Mouse (Mus musculus) E14TG2a.4 (cell line): Measurements from ENCODE around the gene Ebp.

ENCODE experiments used
- H3K27me3 ChIP-seq: 2 replicates; pipeline ENCODE4 v1.6.1; 2014; ENCODE audit warnings: low read length, control low read depth; ENCODE audit not compliant: insufficient read depth
- H3K36me3 ChIP-seq: 2 replicates; pipeline ENCODE4 v1.6.1; 2014; ENCODE audit warnings: low read length, control low read depth; ENCODE audit not compliant: insufficient read depth
- H3K4me1 ChIP-seq: replicated peaks from 2 replicates; pipeline ENCODE4 v1.6.1; 2014; ENCODE audit warnings: low read depth, low read length, control low read depth
- H3K4me3 ChIP-seq: replicated peaks from 2 replicates; pipeline ENCODE4 v1.5.1; 2014; ENCODE audit warnings: mild to moderate bottlenecking, low read length
- H3K9me3 ChIP-seq: 2 replicates; pipeline ENCODE4 v1.6.1; 2014; ENCODE audit warnings: low read length, control low read depth
- CTCF ChIP-seq: conservative IDR thresholded peaks from 2 replicates; pipeline ENCODE4 v1.5.1; 2014; ENCODE audit warnings: low read length
- NANOG ChIP-seq: IDR thresholded peaks from 2 replicates; pipeline ENCODE4 v1.6.1; 2014; ENCODE audit warnings: borderline replicate concordance, low read length, mixed read lengths
- POU5F1 ChIP-seq: IDR thresholded peaks from 2 replicates; pipeline ENCODE4 v1.6.1; 2014; ENCODE audit warnings: low read length, borderline replicate concordance

The Ebp gene

DNA sequence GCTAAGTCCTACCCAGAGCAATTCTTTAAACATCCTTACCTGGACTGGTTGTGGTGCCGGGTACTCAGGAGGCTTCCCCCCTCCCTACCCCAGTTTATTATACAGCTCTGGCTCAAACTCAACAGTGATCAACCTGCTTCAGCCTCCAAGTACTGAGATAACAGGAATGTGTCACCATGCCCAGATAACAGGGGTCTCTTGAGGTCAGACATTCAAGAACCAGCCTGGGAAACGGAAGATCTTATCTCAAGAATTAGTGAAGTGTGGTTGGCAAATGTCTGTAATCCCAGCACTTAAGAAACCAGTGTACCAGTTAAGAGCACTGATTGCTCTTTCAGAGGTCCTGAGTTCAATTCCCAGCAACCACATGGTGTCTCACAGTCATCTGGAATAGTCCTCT is 24.8 kb upstream of the Ebp start:
- Histone ChIP-seq H3K27me3 (0 out of 2 replicates have a peak, but pooled peaks cover 9% of the 10 kb centered on the region), H3K4me3 (no peak overlapping the region), H3K9me3 (no peaks in the 10 kb centered on the region), H3K36me3 (no peaks in the 10 kb centered on the region), H3K4me1 (peaks cover 44% of the 10 kb centered on the region)
- TF ChIP-seq POU5F1 (no peak), NANOG (no peak), CTCF (no peak)

DNA sequence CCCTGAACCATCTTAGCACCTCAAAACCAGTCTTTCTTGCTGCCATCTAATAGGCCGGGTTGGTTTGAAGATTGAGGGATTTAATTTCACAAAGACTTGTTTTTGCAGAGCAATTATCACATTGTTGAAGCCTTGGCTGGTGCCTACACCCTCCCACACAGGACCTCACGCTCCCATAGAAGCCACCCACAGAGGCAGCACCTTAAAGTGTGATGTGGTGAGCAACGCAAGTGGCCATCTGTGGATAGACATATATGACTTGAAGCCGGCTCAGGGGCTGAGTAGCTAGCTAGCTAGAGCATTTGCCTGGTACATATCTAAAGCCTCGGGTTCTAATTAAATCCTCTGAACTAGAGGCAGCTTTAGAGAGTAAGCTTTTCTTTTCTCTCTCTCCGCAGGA is 24.1 kb upstream of the Ebp start:
- no peak for TF ChIP-seq POU5F1
- H3K4me1 ChIP-seq: peaks cover 37% of the 10 kb centered on the region
- H3K36me3 ChIP-seq: no peaks in the 10 kb centered on the region
- H3K27me3 ChIP-seq: 0 out of 2 replicates have a peak, but pooled peaks cover 9% of the 10 kb centered on the region
- no peak overlapping the region for H3K4me3 ChIP-seq
- no peaks in the 10 kb centered on the region for H3K9me3 ChIP-seq

DNA sequence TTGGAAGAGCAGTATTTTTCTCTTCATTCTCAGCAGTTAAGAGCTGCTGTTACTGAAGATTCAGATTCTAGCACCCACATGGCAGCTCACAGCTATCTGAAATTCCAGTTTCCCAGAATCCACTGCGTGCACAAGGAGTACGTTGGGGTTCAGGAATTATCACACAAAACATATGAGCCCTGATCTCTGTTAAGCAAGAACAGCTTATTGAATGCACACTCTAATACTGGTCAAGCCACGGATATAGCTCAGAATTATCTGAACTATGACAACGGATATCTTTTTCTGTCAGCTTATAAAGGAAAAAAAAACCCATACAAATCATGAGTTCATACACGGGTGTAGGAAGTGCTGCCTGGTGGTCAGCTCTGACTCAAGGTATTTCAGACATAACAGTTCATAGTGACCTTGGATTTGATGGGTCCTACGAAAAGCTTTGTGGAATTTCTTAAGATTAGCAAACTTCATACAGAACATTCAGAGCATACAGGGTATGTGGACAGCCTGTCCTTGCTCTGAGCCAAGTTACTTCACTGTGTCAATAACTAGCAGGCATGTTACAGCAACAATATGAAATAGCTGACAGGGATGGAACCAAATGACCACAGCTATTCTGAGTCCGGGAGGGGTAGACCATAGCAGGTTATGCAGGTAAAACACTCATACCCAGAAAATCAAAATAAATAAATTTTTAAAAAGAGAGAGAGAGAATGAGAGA is 18.3 kb upstream of the Ebp start:
- H3K27me3 ChIP-seq: no peaks in the 10 kb centered on the region
- no peak overlapping the region for H3K4me3 ChIP-seq
- H3K36me3 ChIP-seq: no peaks in the 10 kb centered on the region
- peaks cover 35% of the 10 kb centered on the region for H3K4me1 ChIP-seq
- no peak for TF ChIP-seq NANOG
- TF ChIP-seq POU5F1: no peak
- no peaks in the 10 kb centered on the region for H3K9me3 ChIP-seq

DNA sequence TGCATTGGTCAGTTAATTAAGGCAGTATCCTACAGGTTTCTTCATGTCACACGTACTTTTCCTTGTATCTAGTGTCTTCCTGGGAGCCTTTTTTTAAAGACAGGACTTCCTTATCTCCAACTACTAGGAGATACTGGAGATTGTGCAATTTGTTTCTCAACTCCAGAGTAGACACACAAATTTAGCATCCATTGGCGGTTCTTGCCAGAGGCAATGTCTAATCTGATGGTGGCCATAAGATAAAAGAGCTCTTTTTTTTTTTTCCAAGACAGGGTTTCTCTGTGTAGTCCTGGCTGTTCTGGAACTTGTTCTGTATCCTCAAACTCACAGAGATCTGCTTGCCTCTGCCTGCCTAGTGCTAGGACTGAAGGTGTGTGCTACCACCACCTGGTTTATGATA is 16.4 kb upstream of the Ebp start:
- Histone ChIP-seq H3K27me3 (no peaks in the 10 kb centered on the region), H3K9me3 (no peaks in the 10 kb centered on the region), H3K4me1 (peaks cover 45% of the 10 kb centered on the region), H3K4me3 (no peak overlapping the region), H3K36me3 (peaks cover 7% of the 10 kb centered on the region)
- TF ChIP-seq CTCF (no peak), NANOG (no peak), POU5F1 (no peak)

DNA sequence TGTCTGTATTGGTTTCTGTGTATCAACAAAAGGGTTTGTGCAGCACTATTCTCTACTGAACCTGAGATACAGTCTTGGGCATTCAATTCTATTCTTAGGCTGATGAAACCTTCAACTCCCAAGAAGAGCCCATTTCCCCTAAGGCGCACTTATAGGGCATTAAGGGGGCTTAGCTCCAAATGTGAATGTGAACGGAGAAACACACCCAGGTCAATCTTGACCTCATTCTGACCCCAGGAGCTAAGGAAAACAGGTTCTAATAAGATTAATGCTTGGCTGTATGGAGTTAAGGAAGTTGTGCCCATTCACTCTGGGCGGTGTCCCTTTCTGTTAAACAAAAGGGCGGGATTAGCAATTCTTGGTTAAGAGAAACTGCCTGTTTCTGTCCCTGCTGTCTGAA is 13.9 kb upstream of the Ebp start:
- Histone ChIP-seq H3K36me3 (peaks cover 32% of the 10 kb centered on the region), H3K9me3 (no peaks in the 10 kb centered on the region), H3K4me3 (peak overlapping the region; percentile 82), H3K4me1 (peaks cover 69% of the 10 kb centered on the region), H3K27me3 (no peaks in the 10 kb centered on the region)
- TF ChIP-seq NANOG: peak; percentile 96
- TF ChIP-seq CTCF: no peak
- no peak for TF ChIP-seq POU5F1

DNA sequence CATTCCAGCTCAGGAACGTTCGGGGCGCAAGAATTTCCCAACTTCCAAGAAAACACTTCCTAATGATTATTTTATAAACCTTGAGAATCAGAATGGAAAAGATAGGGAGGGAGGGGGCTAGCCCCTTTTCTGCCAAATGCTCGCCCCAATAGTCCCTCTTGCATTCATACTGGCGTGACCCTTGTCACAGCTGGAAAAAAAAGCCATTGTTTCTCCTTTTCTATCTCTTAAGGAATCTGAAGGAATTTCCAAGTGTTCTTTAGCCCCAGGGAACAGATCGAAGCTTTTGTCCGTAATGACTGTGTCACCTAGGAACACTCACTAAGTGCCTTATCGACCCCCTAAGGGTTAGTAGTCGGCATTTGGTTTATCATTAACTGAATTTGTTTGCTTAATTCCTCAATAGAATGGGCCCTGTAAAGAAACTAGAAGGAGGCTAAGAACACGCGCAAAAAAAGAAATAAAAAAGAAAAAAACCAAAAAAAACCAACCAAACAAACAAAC is 13.4 kb upstream of the Ebp start:
- TF ChIP-seq NANOG (no peak), POU5F1 (no peak), CTCF (no peak)
- peaks cover 37% of the 10 kb centered on the region for H3K36me3 ChIP-seq

DNA sequence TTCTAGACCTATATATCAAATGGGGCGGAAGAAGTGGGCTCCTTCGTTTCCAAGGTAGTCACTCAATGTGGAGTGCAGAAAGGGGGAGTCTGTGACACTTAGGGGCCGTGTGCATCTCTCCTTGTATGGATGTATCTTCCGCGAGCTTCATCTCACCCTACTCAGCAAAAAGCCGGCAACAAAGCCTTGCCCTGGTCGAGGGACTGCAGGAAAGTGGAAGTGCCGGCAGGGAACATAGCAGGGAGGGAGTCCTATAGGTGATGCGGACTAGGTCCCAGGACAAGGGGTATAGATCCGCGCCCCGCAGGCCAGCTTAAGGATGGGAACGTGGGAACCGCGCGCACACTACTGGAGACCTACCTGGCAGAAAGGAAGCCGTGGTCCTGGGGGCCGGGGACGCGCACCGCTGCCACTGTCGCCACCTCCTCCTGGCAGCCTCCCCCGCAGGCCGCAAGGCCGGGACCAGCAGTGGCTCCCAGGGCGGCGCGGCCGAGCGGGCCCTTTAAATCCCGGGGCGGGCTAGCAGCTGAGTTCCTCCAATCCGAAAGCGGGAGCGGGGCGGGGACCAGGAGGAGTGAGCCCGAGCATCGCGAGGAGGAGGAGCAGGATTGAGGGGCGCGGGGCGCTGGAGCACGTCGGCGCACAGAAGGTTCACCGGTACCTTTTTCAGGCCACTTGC is 12.8 kb upstream of the Ebp start, which contains the start of gene Porcn:
Gene Porcn, minus strand, starts transcription at position 511 of the 679 bp plus-strand sequence.
- Histone ChIP-seq H3K4me3 (peak within 1 kb of the TSS; percentile 82), H3K9me3 (no peaks in the 10 kb centered on the region), H3K4me1 (peaks cover 67% of the 10 kb centered on the region), H3K27me3 (no peaks in the 10 kb centered on the region), H3K36me3 (peaks cover 43% of the 10 kb centered on the region)
- TF ChIP-seq NANOG (no peak), POU5F1 (no peak), CTCF (no peak)

More for the DNA sequence above, 13.4 kb upstream of the Ebp start:
- H3K4me1 ChIP-seq: peaks cover 69% of the 10 kb centered on the region
- H3K27me3 ChIP-seq: no peaks in the 10 kb centered on the region
- peak overlapping the region; percentile 82 for H3K4me3 ChIP-seq
- no peaks in the 10 kb centered on the region for H3K9me3 ChIP-seq

DNA sequence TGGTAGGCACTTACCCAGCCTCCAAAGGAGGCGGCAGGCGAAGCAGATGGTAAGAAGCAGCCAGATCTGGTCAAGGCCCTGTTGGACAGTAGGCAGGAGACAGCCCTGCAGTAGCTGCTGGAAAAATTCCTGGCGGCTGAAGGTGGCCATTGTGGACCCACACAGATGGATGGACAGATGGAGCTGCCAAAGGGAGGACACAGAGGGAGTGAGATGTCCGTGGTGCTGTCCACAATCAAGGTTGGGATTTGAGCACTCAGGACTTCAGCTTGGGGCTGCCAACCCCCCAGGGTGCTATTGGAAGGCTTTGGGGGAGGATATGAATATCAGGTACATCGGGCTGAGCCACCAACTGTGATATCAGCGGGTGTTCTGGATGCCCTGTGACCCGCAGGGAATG is 12.2 kb upstream of the Ebp start:
- TF ChIP-seq NANOG (no peak), CTCF (no peak), POU5F1 (no peak)
- peaks cover 49% of the 10 kb centered on the region for H3K36me3 ChIP-seq
- H3K9me3 ChIP-seq: no peaks in the 10 kb centered on the region
- peaks cover 63% of the 10 kb centered on the region for H3K4me1 ChIP-seq
- peak overlapping the region; percentile 82 for H3K4me3 ChIP-seq
- no peaks in the 10 kb centered on the region for H3K27me3 ChIP-seq

DNA sequence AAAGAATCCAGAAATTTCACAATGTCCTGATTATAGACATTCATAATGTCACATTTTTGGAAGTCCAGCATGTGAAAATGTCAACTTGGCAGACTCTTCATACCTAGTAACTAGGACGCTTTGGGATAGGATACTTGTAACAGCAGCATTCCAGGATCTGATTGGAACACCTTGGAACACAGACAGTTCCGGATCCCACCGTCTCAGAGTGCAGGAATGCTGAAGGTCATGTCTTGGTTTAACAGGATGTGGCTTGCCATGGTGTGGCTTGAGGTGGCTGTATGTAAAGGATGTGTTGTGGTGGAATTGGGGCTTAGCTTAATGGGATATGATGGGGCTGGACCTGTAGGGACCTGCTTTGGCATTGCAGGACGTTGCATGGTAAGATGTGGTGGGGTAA is 11.8 kb upstream of the Ebp start:
- Histone ChIP-seq H3K9me3 (no peaks in the 10 kb centered on the region), H3K36me3 (peaks cover 54% of the 10 kb centered on the region), H3K4me1 (peaks cover 62% of the 10 kb centered on the region), H3K27me3 (no peaks in the 10 kb centered on the region), H3K4me3 (peak overlapping the region; percentile 82)
- no peak for TF ChIP-seq NANOG
- no peak for TF ChIP-seq POU5F1
- no peak for TF ChIP-seq CTCF
